ENCODE assay signal across 8 mouse cellular contexts in genomic region chr7:138908768-138909276, GRCm38 (mm10). TPM values are rescaled to one million over a fixed set of nuclear protein-coding genes. Genes with fewer than 3 reads are reported as not detected.
DNase-seq lines count a peak whose midpoint lies in the region; ATAC-seq and TF ChIP-seq lines count a peak whose summit lies in the region.

No protein-coding gene starts in this region.

- 4% methylated on average over 10 of the region's 10 CpGs for WGBS in forebrain, embryonic 15.5 days
- 9% methylated on average over 10 of the region's 10 CpGs for WGBS in liver, embryonic 15.5 days (ENCODE audit: insufficient replicate concordance)

- DNase-seq in heart, adult 11 months = peak; percentile 85
- no peak for DNase-seq in heart, adult 18-20 months
- no peak for DNase-seq in frontal cortex, postnatal 36 days (ENCODE audit: low spot score in 2 of 2)
- no peak for DNase-seq in ovary, postnatal 10 days (ENCODE audit: low spot score)
- no peak for DNase-seq in lung, adult 18-20 months

- H3K27ac ChIP-seq in forebrain, embryonic 15.5 days (replicated peaks) = no peak overlapping the region; the same call in 1 of the 2 replicates
- peak overlapping the region; percentile 84 for H3K27ac ChIP-seq in liver, embryonic 15.5 days (replicated peaks)

- no peak for ATAC-seq in forebrain, embryonic 15.5 days (replicated peaks)
- ATAC-seq in liver, embryonic 15.5 days (ENCODE audit: insufficient read depth) = peak; percentile 37

- TF ChIP-seq CTCF in E14TG2a.4 (conservative IDR thresholded peaks at IDR 0.05; ENCODE audit: low read length) = no peak

- peaks cover 33% of the 10 kb centered on the region for H3K36me3 ChIP-seq in E14TG2a.4 (ENCODE audit: insufficient read depth, low read length)
- H3K36me3 ChIP-seq in forebrain, embryonic 15.5 days = no peaks in the 10 kb centered on the region
- no peaks in the 10 kb centered on the region for H3K36me3 ChIP-seq in liver, embryonic 15.5 days (replicated peaks)

- peak overlapping the region; percentile 75 for H3K9ac ChIP-seq in forebrain, embryonic 15.5 days (replicated peaks)
- H3K9ac ChIP-seq in liver, embryonic 15.5 days = peak overlapping the region; percentile 92

- H3K27me3 ChIP-seq in E14TG2a.4 (ENCODE audit: insufficient read depth, low read length) = no peaks in the 10 kb centered on the region
- no peaks in the 10 kb centered on the region for H3K27me3 ChIP-seq in forebrain, embryonic 15.5 days
- no peaks in the 10 kb centered on the region for H3K27me3 ChIP-seq in liver, embryonic 15.5 days

- peak overlapping the region; percentile 79 for H3K4me2 ChIP-seq in forebrain, embryonic 15.5 days (replicated peaks)
- peak overlapping the region; percentile 93 for H3K4me2 ChIP-seq in liver, embryonic 15.5 days

- peaks cover 67% of the 10 kb centered on the region for H3K4me1 ChIP-seq in E14TG2a.4 (replicated peaks; ENCODE audit: low read depth, low read length)
- H3K4me1 ChIP-seq in forebrain, embryonic 15.5 days = peaks cover 27% of the 10 kb centered on the region
- peaks cover 62% of the 10 kb centered on the region for H3K4me1 ChIP-seq in liver, embryonic 15.5 days (replicated peaks)

- peak overlapping the region; percentile 95 for H3K4me3 ChIP-seq in E14TG2a.4 (replicated peaks; ENCODE audit: low read length)
- H3K4me3 ChIP-seq in forebrain, embryonic 15.5 days = peak overlapping the region; percentile 73
- H3K4me3 ChIP-seq in liver, embryonic 15.5 days (replicated peaks) = peak overlapping the region; percentile 78

- H3K9me3 ChIP-seq in E14TG2a.4 (ENCODE audit: low read length) = no peaks in the 10 kb centered on the region
- no peaks in the 10 kb centered on the region for H3K9me3 ChIP-seq in forebrain, embryonic 15.5 days
- H3K9me3 ChIP-seq in liver, embryonic 15.5 days (replicated peaks) = no peaks in the 10 kb centered on the region

RNA-seq across cellular contexts. Expression of gene Bnip3, which starts 0.5 kb away (rescaled TPM):
- 100 to 1,000 TPM; 243 to 325 TPM for total RNA-seq in heart, adult 18-20 months (2021)
- 75.1 and 79.2 TPM in 2 replicates for polyA plus RNA-seq in forebrain, embryonic 15.5 days (2015; fragmentation: Nextera tagmentation; extraction: Ambion mirVana)
- 119 and 126 TPM in 2 replicates for polyA plus RNA-seq in liver, embryonic 15.5 days (2015; fragmentation: Nextera tagmentation; extraction: Ambion mirVana)

RNA-seq across cellular contexts. Expression of gene Jakmip3, which starts 31.7 kb away (rescaled TPM):
- under 1 TPM in 1 of 2 experiments, not detected in 1; 0.31 TPM for total RNA-seq in heart, adult 18-20 months (2021)
- 5.5 and 6.6 TPM in 2 replicates for polyA plus RNA-seq in forebrain, embryonic 15.5 days (2015; fragmentation: Nextera tagmentation; extraction: Ambion mirVana)
- not detected in 2 replicates for polyA plus RNA-seq in liver, embryonic 15.5 days (2015; fragmentation: Nextera tagmentation; extraction: Ambion mirVana)
